8 mouse cellular contexts compared by ENCODE assay signal in the genomic region with DNA sequence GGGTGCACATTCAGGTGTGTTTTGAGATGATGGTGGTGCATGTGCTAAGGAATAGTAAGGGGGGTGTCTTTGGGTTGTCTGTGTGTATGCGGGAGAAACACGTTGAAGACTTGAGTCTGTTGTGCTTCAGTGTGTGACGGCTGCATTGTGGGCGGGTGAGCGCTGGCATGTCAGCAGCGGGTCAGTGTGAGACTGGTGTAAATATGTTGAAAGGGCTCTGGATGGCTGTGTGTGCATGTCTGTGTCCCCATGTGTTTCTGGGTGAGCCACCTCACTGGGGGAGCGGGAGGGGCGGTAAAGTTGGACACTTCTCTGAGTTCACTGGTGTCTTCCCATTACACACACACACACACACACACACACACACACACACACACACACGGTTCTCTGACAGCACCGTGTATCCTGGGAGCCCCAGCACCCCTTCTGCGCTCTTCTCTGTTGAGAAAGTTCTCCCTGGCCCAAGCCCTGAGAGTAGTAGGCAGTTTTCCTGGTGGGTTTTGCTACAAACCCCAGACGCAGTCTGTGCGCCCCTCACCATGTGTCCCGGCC. TPM values are rescaled to one million over a fixed set of nuclear protein-coding genes. Genes with fewer than 3 reads are reported as not detected.
DNase-seq lines count a peak whose midpoint lies in the region; TF ChIP-seq lines count a peak whose summit lies in the region.

No protein-coding gene starts in this region.

- no peak for TF ChIP-seq EP300 in heart, adult 2 months (IDR thresholded peaks at IDR 0.05; ENCODE audit: insufficient read depth, low read depth, low read length)

- TF ChIP-seq CTCF in heart, adult 2 months (IDR thresholded peaks at IDR 0.05) = no peak
- TF ChIP-seq CTCF in kidney, adult 2 months (conservative IDR thresholded peaks at IDR 0.05; ENCODE audit: insufficient read depth, insufficient read length, low read depth, low read length) = no peak
- no peak for TF ChIP-seq CTCF in small intestine, adult 2 months (IDR thresholded peaks at IDR 0.05; ENCODE audit: extremely low read depth, insufficient read length, insufficient replicate concordance, low read depth, low read length)

- H3K9ac ChIP-seq in heart, adult 2 months (ENCODE audit: low read depth, low read length) = peak overlapping the region; percentile 100

- H3K79me2 ChIP-seq in heart, adult 2 months (replicated peaks; ENCODE audit: control insufficient read depth, insufficient read depth, low read length) = no peaks in the 10 kb centered on the region

- 3% methylated on average over 14 of the region's 14 CpGs for WGBS in heart, adult 2 months
- WGBS in kidney, adult 2 months = 2% methylated on average over 14 of the region's 14 CpGs
- WGBS in small intestine, adult 2 months = 4% methylated on average over 14 of the region's 14 CpGs

- DNase-seq in adrenal gland, adult 2 months = peak; percentile 45
- DNase-seq in adrenal gland, adult 8-10 months = no peak
- peak; percentile 29 for DNase-seq in urinary bladder, postnatal 25 days (ENCODE audit: low spot score)
- DNase-seq in urinary bladder, adult 2 months (ENCODE audit: low spot score) = no peak
- DNase-seq in heart, adult 2 months = peak; percentile 59 to 68
- peak; percentile 30 for DNase-seq in kidney, adult 2 months
- DNase-seq in lung, postnatal 36 days = peak; percentile 62

- H3K27ac ChIP-seq in heart, adult 2 months = peak overlapping the region; percentile 100
- peak overlapping the region; percentile 18; the same call in 1 of the 2 replicates for H3K27ac ChIP-seq in kidney, adult 2 months (ENCODE audit: insufficient read depth, low read depth, low read length)
- peak overlapping the region; percentile 98 for H3K27ac ChIP-seq in small intestine, adult 2 months (ENCODE audit: insufficient read depth, low read depth, low read length)

- TF ChIP-seq POLR2A in heart, adult 2 months (IDR thresholded peaks at IDR 0.05; ENCODE audit: insufficient read depth, low read depth, low read length) = no peak
- TF ChIP-seq POLR2A in kidney, adult 2 months (IDR thresholded peaks at IDR 0.05; ENCODE audit: low read depth, low read length) = no peak
- TF ChIP-seq POLR2A in small intestine, adult 2 months (IDR thresholded peaks at IDR 0.05; ENCODE audit: low read depth, low read length) = no peak

- intact Hi-C loops in heart, adult 2 months (cut with DNase I) = loop anchor here (10.0 kb wide), 2 partner anchors 143 to 423 kb away; a partner anchor contains a TSS

- H3K36me3 ChIP-seq in heart, adult 2 months (ENCODE audit: control insufficient read depth, insufficient read depth, low read length) = no peaks in the 10 kb centered on the region
- H3K36me3 ChIP-seq in kidney, adult 2 months (ENCODE audit: control insufficient read depth, insufficient read depth, low read length) = no peaks in the 10 kb centered on the region
- H3K36me3 ChIP-seq in small intestine, adult 2 months (ENCODE audit: control insufficient read depth, insufficient read depth, low read length) = no peaks in the 10 kb centered on the region

- H3K27me3 ChIP-seq in heart, adult 2 months (ENCODE audit: control insufficient read depth, insufficient read depth, low read length) = no peaks in the 10 kb centered on the region
- H3K27me3 ChIP-seq in kidney, adult 2 months (replicated peaks; ENCODE audit: control insufficient read depth, insufficient read depth, low read length) = no peaks in the 10 kb centered on the region
- H3K27me3 ChIP-seq in small intestine, adult 2 months (ENCODE audit: control insufficient read depth, insufficient read depth, low read length) = no peaks in the 10 kb centered on the region

- peak overlapping the region; percentile 83 for H3K4me3 ChIP-seq in heart, adult 2 months
- H3K4me3 ChIP-seq in kidney, adult 2 months (ENCODE audit: insufficient read depth, low read depth, low read length) = peak overlapping the region; percentile 83
- peak overlapping the region; percentile 90 for H3K4me3 ChIP-seq in small intestine, adult 2 months (ENCODE audit: low read depth, low read length)

- H3K4me1 ChIP-seq in heart, adult 2 months (ENCODE audit: control insufficient read depth, insufficient read depth, low read length) = peaks cover 12% of the 10 kb centered on the region
- peaks cover 13% of the 10 kb centered on the region; the same call in 1 of the 2 replicates for H3K4me1 ChIP-seq in kidney, adult 2 months (ENCODE audit: control insufficient read depth, insufficient read depth, low read length)
- H3K4me1 ChIP-seq in small intestine, adult 2 months (ENCODE audit: control insufficient read depth, insufficient read depth, insufficient read length, low read length) = peaks cover 26% of the 10 kb centered on the region

RNA-seq across cellular contexts. Expression of a gene that starts 3.3 kb away (rescaled TPM):
- total RNA-seq in adrenal gland, adult 2 months (2021) = 1 to 10 TPM; 3.3 to 9.1 TPM
- 62.4 and 114 TPM in 2 replicates for polyA plus RNA-seq in adrenal gland, adult 2 months (2012; rRNA removed)
- 10 to 100 TPM in 1 of 4 experiments, 1 to 10 TPM in 3; 4.3 to 10.1 (median 5.2) TPM for total RNA-seq in adrenal gland, adult 8-10 months (2022)
- 5.0 and 5.2 TPM in 2 replicates for polyA plus RNA-seq in urinary bladder, adult 2 months (2012; rRNA removed)
- 1 to 10 TPM; 2.1 to 3.2 TPM for total RNA-seq in heart, adult 2 months (2021)
- 2.4 and 3.3 TPM in 2 replicates for polyA plus RNA-seq in heart, adult 2 months (2012; rRNA removed)
- polyA plus RNA-seq in kidney, adult 2 months (2012; rRNA removed) = 5.1 and 5.2 TPM in 2 replicates
- 8.3 and 50.9 TPM in 2 replicates for polyA plus RNA-seq in small intestine, adult 2 months (2012; rRNA removed)

RNA-seq across cellular contexts. Expression of a gene that starts 24.9 kb away (rescaled TPM):
- total RNA-seq in adrenal gland, adult 2 months (2021) = 10 to 100 TPM; 53.9 to 61.2 TPM
- polyA plus RNA-seq in adrenal gland, adult 2 months (2012; rRNA removed) = 17.4 and 19.8 TPM in 2 replicates
- total RNA-seq in adrenal gland, adult 8-10 months (2022) = 100 to 1,000 TPM in 1 of 4 experiments, 10 to 100 TPM in 3; 48.7 to 119 (median 89.2) TPM
- 61.4 and 104 TPM in 2 replicates for polyA plus RNA-seq in urinary bladder, adult 2 months (2012; rRNA removed)
- total RNA-seq in heart, adult 2 months (2021) = 10 to 100 TPM; 33.1 to 46.7 TPM
- 21.8 and 22.1 TPM in 2 replicates for polyA plus RNA-seq in heart, adult 2 months (2012; rRNA removed)
- polyA plus RNA-seq in kidney, adult 2 months (2012; rRNA removed) = 23.3 and 24.3 TPM in 2 replicates
- polyA plus RNA-seq in small intestine, adult 2 months (2012; rRNA removed) = 14.2 and 24.9 TPM in 2 replicates

RNA-seq across cellular contexts. Expression of a gene that starts 38.1 kb away (rescaled TPM):
- 10 to 100 TPM; 13.3 to 22.9 TPM for total RNA-seq in adrenal gland, adult 2 months (2021)
- 160 and 217 TPM in 2 replicates for polyA plus RNA-seq in adrenal gland, adult 2 months (2012; rRNA removed)
- total RNA-seq in adrenal gland, adult 8-10 months (2022) = 10 to 100 TPM; 21.9 to 37.5 (median 28.8) TPM
- 26.5 and 36.7 TPM in 2 replicates for polyA plus RNA-seq in urinary bladder, adult 2 months (2012; rRNA removed)
- 10 to 100 TPM; 15.4 to 17.4 TPM for total RNA-seq in heart, adult 2 months (2021)
- polyA plus RNA-seq in heart, adult 2 months (2012; rRNA removed) = 12.8 and 16.3 TPM in 2 replicates
- polyA plus RNA-seq in kidney, adult 2 months (2012; rRNA removed) = 23.1 and 30.7 TPM in 2 replicates
- polyA plus RNA-seq in small intestine, adult 2 months (2012; rRNA removed) = 61.0 and 121 TPM in 2 replicates

RNA-seq across cellular contexts. Expression of a gene that starts 52.2 kb away (rescaled TPM):
- 10 to 100 TPM in 1 of 2 experiments, 1 to 10 TPM in 1; 5.7 to 10.4 TPM for total RNA-seq in adrenal gland, adult 2 months (2021)
- polyA plus RNA-seq in adrenal gland, adult 2 months (2012; rRNA removed) = 7.1 and 9.0 TPM in 2 replicates
- 1 to 10 TPM; 5.4 to 9.8 (median 8.4) TPM for total RNA-seq in adrenal gland, adult 8-10 months (2022)
- polyA plus RNA-seq in urinary bladder, adult 2 months (2012; rRNA removed) = 11.8 and 16.8 TPM in 2 replicates
- 1 to 10 TPM; 7.9 to 8.1 TPM for total RNA-seq in heart, adult 2 months (2021)
- polyA plus RNA-seq in heart, adult 2 months (2012; rRNA removed) = 10.0 TPM in 2 replicates
- 3.4 and 4.2 TPM in 2 replicates for polyA plus RNA-seq in kidney, adult 2 months (2012; rRNA removed)
- polyA plus RNA-seq in small intestine, adult 2 months (2012; rRNA removed) = 5.4 and 5.7 TPM in 2 replicates

Comparison
In these comparisons a context has a peak if more than half of its experiments do, and no peak if none do; other contexts are left out.
1. DNase-seq: peak in adrenal gland, adult 2 months (single experiment), urinary bladder, postnatal 25 days (single experiment), heart, adult 2 months (2 of 2), kidney, adult 2 months (single experiment) and lung, postnatal 36 days (single experiment); none in adrenal gland, adult 8-10 months (single experiment) and urinary bladder, adult 2 months (single experiment).
2. H3K27ac ChIP-seq: peak in every context shown above with its lines; median percentile 100 in heart, adult 2 months; 98 in small intestine, adult 2 months; 18 in kidney, adult 2 months.
3. Peak in every context shown above with its lines, with median percentiles within 50 percentile points of each other: H3K4me3 ChIP-seq.